Mouse (Mus musculus) hindbrain, embryonic 11.5 days (tissue): ENCODE data around the gene Spib. TPM values are rescaled to one million over a fixed set of nuclear protein-coding genes. Genes with fewer than 3 reads are reported as not detected.

Experiments
- ATAC-seq: fragments of 200-750 bp; cut with Nextera tagmentation; 2 replicates; pipeline ENCODE4 v1.8.0; 2017; ENCODE audit warnings: mild to moderate bottlenecking, moderate TSS enrichment, moderate library complexity; ENCODE audit not compliant: low FRiP score
- DNase-seq: peaks from one replicate; pipeline ENCODE4 v3.0.0-alpha.2; 2015; ENCODE audit warnings: low spot score
- H3K27ac ChIP-seq: fragments of 300-500 bp; sonication (generic); 2 replicates; pipeline ENCODE4 v1.5.1; 2014; ENCODE audit warnings: mild to moderate bottlenecking, low read depth, low read length
- H3K27me3 ChIP-seq: fragments of 300-500 bp; sonication (generic); 2 replicates; pipeline ENCODE4 v1.6.1; 2014; ENCODE audit warnings: mild to moderate bottlenecking, low read length, moderate library complexity, mixed read lengths; ENCODE audit not compliant: control insufficient read depth, insufficient read depth
- H3K36me3 ChIP-seq: fragments of 300-500 bp; sonication (generic); 2 replicates; pipeline ENCODE4 v1.6.1; 2014; ENCODE audit warnings: mild to moderate bottlenecking, low read length, moderate library complexity, mixed read lengths; ENCODE audit not compliant: control insufficient read depth, insufficient read depth
- H3K4me1 ChIP-seq: fragments of 300-500 bp; sonication (generic); replicated peaks from 2 replicates; pipeline ENCODE4 v1.6.1; 2014; ENCODE audit warnings: low read length, mixed read lengths; ENCODE audit not compliant: control insufficient read depth, insufficient read depth
- H3K4me2 ChIP-seq: fragments of 300-500 bp; sonication (generic); replicated peaks from 2 replicates; pipeline ENCODE4 v1.6.1; 2014; ENCODE audit warnings: mild to moderate bottlenecking, low read depth, low read length
- H3K4me3 ChIP-seq: fragments of 300-500 bp; sonication (generic); 2 replicates; pipeline ENCODE4 v1.5.1; 2014; ENCODE audit warnings: low read depth, low read length
- H3K9ac ChIP-seq: fragments of 300-500 bp; sonication (generic); 2 replicates; pipeline ENCODE4 v1.6.1; 2014; ENCODE audit warnings: low read depth, low read length
- H3K9me3 ChIP-seq: fragments of 300-500 bp; sonication (generic); 2 replicates; pipeline ENCODE4 v1.6.1; 2016; ENCODE audit warnings: low read length; ENCODE audit not compliant: control insufficient read depth
- WGBS: fragments of 180-500 bp; shearing (Covaris S2); extraction: QIAGEN DNeasy Blood & Tissue Kit; methylation state at CpG from one replicate; pipeline ENCODE4 v1.1.7; 2014; 5-methylcytosine and 5-hydroxymethylcytosine counted together
- polyA plus RNA-seq: library from polyadenylated mRNA; unstranded; fragments of >200 nt; fragmentation: Nextera tagmentation; extraction: Ambion mirVana; gene quantifications from 2 replicates; pipeline ENCODE4 v1.2.1, GENCODE M21; 2014

The Spib gene
- polyA plus RNA-seq, 1 experiment from 2014 or later, result not detected

GRCm38 (mm10) chr7:44525126-44525832 lies 6.6 kb downstream of the Spib start:
- Histone ChIP-seq H3K27me3 (peaks cover 34% of the 10 kb centered on the region), H3K9ac (0 out of 2 replicates have a peak overlapping the region, but pooled peaks have one; percentile 19), H3K4me1 (peaks cover 4% of the 10 kb centered on the region), H3K4me2 (0 out of 2 replicates have a peak overlapping the region, but pooled peaks have one; percentile 7), H3K36me3 (no peaks in the 10 kb centered on the region), H3K9me3 (no peaks in the 10 kb centered on the region), H3K4me3 (no peak overlapping the region), H3K27ac (no peak overlapping the region)
- WGBS, result 12% methylated on average over 21 of the region's 22 CpGs
- ATAC-seq (no peak), DNase-seq (peak; percentile 20)

- DNase-seq (no peak), ATAC-seq (no peak)
- 0 out of 2 replicates have a peak within 1 kb of the TSS, but pooled peaks have one; percentile 7 for H3K4me2 ChIP-seq
- peaks cover 4% of the 10 kb centered on the region for H3K4me1 ChIP-seq
- 0 out of 2 replicates have a peak within 1 kb of the TSS, but pooled peaks have one; percentile 19 for H3K9ac ChIP-seq
- H3K9me3 ChIP-seq, result no peaks in the 10 kb centered on the region
- H3K36me3 ChIP-seq, result no peaks in the 10 kb centered on the region
- H3K27me3 ChIP-seq, result peaks cover 34% of the 10 kb centered on the region
- H3K27ac ChIP-seq, result no peak within 1 kb of the TSS
- WGBS, result 32% methylated on average over 12 of the region's 12 CpGs
- no peak within 1 kb of the TSS for H3K4me3 ChIP-seq
Measured at GRCm38 (mm10) chr7:44524502-44524901, 7.4 kb downstream of the Spib start, which contains the start of gene Mybpc2. Gene Mybpc2 (minus strand): TSS chr7:44524656.

GRCm38 (mm10) chr7:44523056-44523455 lies 8.8 kb downstream of the Spib start:
- WGBS, result 86% methylated on average over 2 of the region's 2 CpGs

GRCm38 (mm10) chr7:44521710-44522109 lies 10.2 kb downstream of the Spib start:
- ATAC-seq (peak; percentile 68; the same call in 1 of the 2 replicates), DNase-seq (peak; percentile 83)
- WGBS, result 5% methylated on average over 20 of the region's 20 CpGs
- Histone ChIP-seq H3K27me3 (peaks cover 31% of the 10 kb centered on the region), H3K27ac (no peak overlapping the region), H3K4me2 (peak overlapping the region; percentile 4; the same call in 1 of the 2 replicates), H3K9me3 (no peaks in the 10 kb centered on the region), H3K4me1 (no peaks in the 10 kb centered on the region; the same call in 1 of the 2 replicates), H3K9ac (no peak overlapping the region), H3K36me3 (no peaks in the 10 kb centered on the region), H3K4me3 (no peak overlapping the region)

More at GRCm38 (mm10) chr7:44523056-44523455, 8.8 kb downstream of the Spib start:
- no peak overlapping the region for H3K4me3 ChIP-seq
- ATAC-seq, result no peak
- H3K4me1 ChIP-seq, result peaks cover 4% of the 10 kb centered on the region
- no peaks in the 10 kb centered on the region for H3K36me3 ChIP-seq
- DNase-seq, result no peak
- H3K27me3 ChIP-seq, result peaks cover 34% of the 10 kb centered on the region
- no peak overlapping the region for H3K4me2 ChIP-seq
- no peak overlapping the region for H3K27ac ChIP-seq
- H3K9ac ChIP-seq, result no peak overlapping the region
- no peaks in the 10 kb centered on the region for H3K9me3 ChIP-seq

GRCm38 (mm10) chr7:44520990-44521389 lies 10.9 kb downstream of the Spib start:
- H3K4me2 ChIP-seq, result no peak overlapping the region
- WGBS, result 65% methylated on average over 3 of the region's 3 CpGs
- DNase-seq, result no peak
- no peak overlapping the region for H3K27ac ChIP-seq
- H3K36me3 ChIP-seq, result no peaks in the 10 kb centered on the region
- H3K27me3 ChIP-seq, result peaks cover 31% of the 10 kb centered on the region
- no peak for ATAC-seq
- no peak overlapping the region for H3K9ac ChIP-seq
- no peak overlapping the region for H3K4me3 ChIP-seq
- H3K9me3 ChIP-seq, result no peaks in the 10 kb centered on the region
- no peaks in the 10 kb centered on the region; the same call in 1 of the 2 replicates for H3K4me1 ChIP-seq

- no peak for ATAC-seq
- no peak overlapping the region for H3K4me2 ChIP-seq
- no peak overlapping the region for H3K9ac ChIP-seq
- 66% methylated on average over 9 of the region's 9 CpGs for WGBS
- H3K4me1 ChIP-seq, result no peaks in the 10 kb centered on the region; the same call in 1 of the 2 replicates
- H3K4me3 ChIP-seq, result no peak overlapping the region
- H3K27me3 ChIP-seq, result peaks cover 20% of the 10 kb centered on the region
- no peak for DNase-seq
- no peaks in the 10 kb centered on the region for H3K36me3 ChIP-seq
- no peak overlapping the region for H3K27ac ChIP-seq
- no peaks in the 10 kb centered on the region for H3K9me3 ChIP-seq
Measured at GRCm38 (mm10) chr7:44519240-44519913, 12.5 kb downstream of the Spib start.

GRCm38 (mm10) chr7:44507491-44507890 lies 24.4 kb downstream of the Spib start:
- Histone ChIP-seq H3K9ac (no peak overlapping the region), H3K27ac (no peak overlapping the region), H3K4me3 (no peak overlapping the region), H3K27me3 (peaks cover 3% of the 10 kb centered on the region; the same call in 1 of the 2 replicates), H3K36me3 (no peaks in the 10 kb centered on the region), H3K4me2 (no peak overlapping the region), H3K9me3 (no peaks in the 10 kb centered on the region), H3K4me1 (no peaks in the 10 kb centered on the region)
- ATAC-seq, result no peak
- no peak for DNase-seq

GRCm38 (mm10) chr7:44501563-44502115 lies 30.2 kb downstream of the Spib start:
- Histone ChIP-seq H3K9ac (no peak overlapping the region), H3K4me2 (no peak overlapping the region), H3K9me3 (no peaks in the 10 kb centered on the region), H3K27me3 (no peaks in the 10 kb centered on the region), H3K36me3 (no peaks in the 10 kb centered on the region), H3K4me3 (no peak overlapping the region), H3K27ac (no peak overlapping the region), H3K4me1 (no peaks in the 10 kb centered on the region)
- ATAC-seq (peak; percentile 56; the same call in 1 of the 2 replicates), DNase-seq (peak; percentile 81)
- 39% methylated on average over 5 of the region's 5 CpGs for WGBS
